Mouse (Mus musculus) brown adipose tissue, adult 24 weeks (tissue): Measurements from ENCODE around the gene Jup. TPM values are rescaled to one million over a fixed set of nuclear protein-coding genes. Genes with fewer than 3 reads are reported as not detected.

Experiments
- H3K27ac ChIP-seq: fragments of 200-500 bp; replicated peaks from 2 replicates; pipeline ENCODE4 v1.5.1; 2012; ENCODE audit warnings: low read depth, mild to moderate bottlenecking, low read length
- H3K4me1 ChIP-seq: fragments of 200-500 bp; 2 replicates; pipeline ENCODE4 v1.6.1; 2012; ENCODE audit warnings: low read length, mixed read lengths; ENCODE audit not compliant: control insufficient read depth, insufficient read depth, insufficient read length
- H3K4me3 ChIP-seq: fragments of 200-500 bp; 2 replicates; pipeline ENCODE4 v1.5.1; 2012; ENCODE audit warnings: low read depth, mild to moderate bottlenecking, low read length, moderate library complexity; ENCODE audit not compliant: insufficient read depth
- polyA plus RNA-seq: library from polyadenylated mRNA; stranded (reverse); fragments of >200 nt; gene quantifications from 2 replicates; pipeline ENCODE4 v1.2.4, GENCODE M21; 2012; ENCODE audit not compliant: missing spikeins, insufficient read depth, insufficient read length

Jup gene
- polyA plus RNA-seq, 1 experiment = 24.9 TPM

- H3K4me3 ChIP-seq = no peak overlapping the region
- H3K4me1 ChIP-seq = peaks cover 17% of the 10 kb centered on the region
- peak overlapping the region; percentile 62 for H3K27ac ChIP-seq
Observed at GRCm38 (mm10) chr11:100399727-100400538, 2.4 kb upstream of the Jup start.

DNA sequence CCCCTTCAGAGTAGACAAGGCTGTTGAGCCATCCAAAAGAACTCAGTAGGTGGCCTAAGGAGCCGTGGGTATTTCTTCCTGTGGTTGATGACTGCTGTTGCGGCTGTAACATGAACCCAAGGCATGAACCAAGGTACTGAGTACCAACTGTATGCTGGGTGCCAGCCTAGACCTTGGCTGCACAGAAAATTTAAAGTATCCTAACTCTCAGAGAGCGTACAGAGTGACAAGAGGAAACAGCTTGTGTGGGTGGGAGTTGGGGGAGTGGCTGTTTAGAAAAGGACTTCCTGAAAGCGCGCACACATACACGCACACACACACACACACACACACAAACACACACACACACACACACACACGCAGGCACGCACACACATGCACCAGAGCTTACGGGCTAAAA is 1.8 kb upstream of the Jup start:
- Histone ChIP-seq H3K27ac (peak overlapping the region; percentile 62), H3K4me1 (peaks cover 21% of the 10 kb centered on the region), H3K4me3 (no peak overlapping the region)

DNA sequence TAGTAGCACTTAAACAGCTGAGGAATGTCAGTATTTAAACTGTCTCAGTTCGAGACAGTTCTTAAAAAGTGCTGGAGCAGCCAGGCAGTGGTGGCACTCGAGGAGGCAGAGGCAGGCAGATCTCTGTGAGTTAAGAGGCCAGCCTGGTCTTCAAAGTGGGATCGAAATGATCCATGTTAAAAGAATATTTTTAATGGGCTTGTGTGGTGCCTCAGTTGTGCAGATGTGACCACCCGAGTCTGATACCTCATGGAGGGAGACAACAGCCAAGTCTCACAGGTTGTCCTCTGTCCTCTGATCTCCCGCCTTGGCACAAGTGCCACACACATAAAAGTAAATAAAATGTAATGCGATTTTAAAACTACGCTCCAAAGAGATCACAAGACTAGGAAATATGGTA is 954 bp upstream of the Jup start:
- Histone ChIP-seq H3K4me1 (peaks cover 25% of the 10 kb centered on the region), H3K27ac (no peak overlapping the region), H3K4me3 (no peak overlapping the region)

DNA sequence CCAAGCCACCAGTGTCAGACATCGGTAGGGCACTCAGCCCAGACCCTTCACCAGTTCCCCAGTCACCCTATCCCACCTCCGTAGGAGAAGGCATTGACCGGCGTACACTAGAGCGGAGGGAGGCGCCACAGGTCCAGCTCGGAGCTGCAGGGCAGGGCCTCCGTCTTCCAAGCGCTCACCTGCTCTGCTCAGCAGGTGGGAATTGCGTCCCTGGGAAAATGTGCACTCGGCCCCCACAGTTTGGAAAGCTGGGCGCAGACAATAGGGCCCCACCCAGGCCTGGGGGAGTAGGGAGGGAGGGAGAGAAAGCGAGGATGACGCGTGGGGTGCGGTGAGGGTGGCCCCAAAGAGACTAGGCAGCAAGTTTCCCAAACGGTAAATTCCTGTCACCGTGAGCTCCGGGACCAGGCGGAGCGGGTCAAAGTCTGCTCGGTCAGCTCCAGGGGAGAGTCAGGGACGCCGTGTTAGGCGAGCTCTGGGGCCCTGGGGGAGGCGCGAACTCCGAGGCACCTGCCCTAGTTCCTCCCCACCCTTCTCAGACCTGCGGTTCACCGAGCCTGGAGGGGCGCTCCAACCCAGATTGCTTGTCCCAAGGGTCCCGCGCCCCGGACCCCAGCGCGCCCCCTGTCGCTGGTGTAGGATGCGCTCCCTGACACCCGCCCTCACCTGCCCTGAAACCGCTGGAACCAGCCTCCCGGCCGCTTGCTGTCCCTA is 520 bp downstream of the Jup start:
- H3K27ac ChIP-seq = peak overlapping the region; percentile 95
- H3K4me3 ChIP-seq = peak overlapping the region; percentile 86
- H3K4me1 ChIP-seq = peaks cover 32% of the 10 kb centered on the region

DNA sequence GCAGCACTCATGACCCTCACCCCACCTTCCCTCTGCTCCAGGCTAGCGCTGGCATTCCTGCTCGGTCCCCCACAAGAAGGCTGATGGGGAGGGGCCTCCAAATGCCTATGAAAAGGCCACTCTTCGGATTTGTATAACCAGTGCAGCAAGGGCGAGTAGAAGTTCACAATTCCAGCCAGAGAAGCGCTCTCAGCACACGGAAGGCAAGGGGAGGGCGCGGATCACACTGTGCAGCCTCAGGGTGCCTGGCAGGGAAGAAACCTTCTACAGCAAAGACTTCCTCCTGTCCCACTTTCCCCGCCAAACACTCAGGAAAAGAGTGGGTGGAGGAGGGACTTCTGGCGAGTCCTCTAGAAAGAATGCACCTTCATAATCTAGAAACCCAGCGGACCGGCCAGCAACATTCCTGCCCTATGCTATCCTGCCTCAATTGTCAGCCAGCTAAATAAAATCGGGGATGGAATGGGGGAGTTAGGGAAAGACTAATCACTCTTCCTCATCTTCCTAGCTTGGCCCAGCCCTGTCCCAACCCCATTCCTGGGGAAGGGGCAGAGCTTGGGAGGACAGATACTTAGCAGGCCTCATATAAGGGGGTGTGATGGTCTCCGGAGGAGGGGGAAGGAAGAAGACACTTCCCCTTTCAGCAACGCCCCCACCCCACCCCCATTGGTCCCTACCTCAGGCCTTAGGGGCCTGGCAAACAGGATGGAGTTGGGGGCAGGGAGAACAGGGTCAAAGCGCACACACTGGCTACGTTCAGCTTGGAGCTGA is 1.5 kb downstream of the Jup start:
- H3K4me3 ChIP-seq = peak overlapping the region; percentile 86
- peaks cover 35% of the 10 kb centered on the region for H3K4me1 ChIP-seq
- H3K27ac ChIP-seq = peak overlapping the region; percentile 95

- Histone ChIP-seq H3K4me1 (peaks cover 34% of the 10 kb centered on the region), H3K4me3 (peak overlapping the region; percentile 86), H3K27ac (peak overlapping the region; percentile 95)
Observed at GRCm38 (mm10) chr11:100395200-100395599, 2.4 kb downstream of the Jup start.

DNA sequence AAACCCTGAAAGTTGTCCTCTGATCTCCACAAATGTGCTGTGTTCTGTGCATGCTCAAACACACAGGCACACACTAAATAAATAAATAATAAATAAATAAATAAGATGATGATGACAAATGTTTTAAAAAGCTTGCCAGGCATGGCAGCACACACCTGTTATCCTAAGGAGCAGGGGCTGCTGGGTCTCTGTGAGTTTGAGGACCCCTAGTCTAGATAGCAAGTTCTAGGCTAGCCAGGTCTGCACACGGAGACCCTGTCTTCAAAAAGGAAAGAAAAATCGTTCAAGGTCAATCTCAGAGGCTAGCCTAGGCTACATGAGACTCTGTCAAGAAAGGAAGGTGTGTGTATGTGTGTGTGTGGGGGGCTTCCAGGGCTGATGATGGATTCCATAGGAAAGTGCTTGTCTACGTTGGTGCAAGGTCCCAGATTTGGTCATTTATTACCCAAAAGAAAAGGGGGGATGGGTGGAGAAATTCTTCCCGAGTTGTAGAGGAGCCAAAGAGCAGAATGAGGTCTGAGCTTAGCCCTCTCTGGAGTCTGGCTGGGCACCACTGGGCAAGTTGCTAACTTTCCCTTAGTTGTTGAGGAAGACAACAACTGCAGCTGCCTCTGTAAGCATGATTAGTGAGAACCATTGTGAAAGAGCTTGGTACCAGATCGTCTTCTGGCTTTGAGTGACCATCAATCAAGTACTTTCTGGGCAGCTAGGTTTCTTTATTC is 3.0 kb downstream of the Jup start:
- Histone ChIP-seq H3K4me1 (peaks cover 28% of the 10 kb centered on the region), H3K4me3 (peak overlapping the region; percentile 86), H3K27ac (peak overlapping the region; percentile 84)

- H3K27ac ChIP-seq = peak overlapping the region; percentile 83
- peaks cover 25% of the 10 kb centered on the region for H3K4me1 ChIP-seq
- H3K4me3 ChIP-seq = peak overlapping the region; percentile 30
Observed at GRCm38 (mm10) chr11:100393733-100394132, 3.8 kb downstream of the Jup start.

DNA sequence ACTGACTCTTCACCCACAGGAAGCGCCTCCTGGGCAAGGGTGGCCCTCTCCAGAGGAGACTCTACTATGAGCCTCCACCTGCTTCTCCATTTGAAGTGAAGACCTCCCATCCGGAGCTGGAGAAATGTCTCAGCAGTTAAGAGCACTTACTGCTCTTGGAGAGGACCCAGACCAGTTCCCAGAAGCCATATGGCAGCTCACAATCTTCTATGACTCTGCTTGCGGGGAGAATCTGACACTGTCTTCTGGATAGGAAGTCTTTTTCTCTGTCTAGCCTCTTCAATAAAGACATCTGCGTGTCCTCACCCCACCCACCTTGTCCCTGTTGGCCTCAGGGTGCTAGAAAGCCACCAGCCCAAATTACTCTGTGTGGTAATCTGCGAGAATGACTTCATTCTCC is 4.6 kb downstream of the Jup start:
- Histone ChIP-seq H3K4me1 (peaks cover 25% of the 10 kb centered on the region), H3K4me3 (peak overlapping the region; percentile 41), H3K27ac (peak overlapping the region; percentile 83)

- Histone ChIP-seq H3K27ac (peak overlapping the region; percentile 55; the same call in 1 of the 2 replicates), H3K4me3 (peak overlapping the region; percentile 18; the same call in 1 of the 2 replicates), H3K4me1 (peaks cover 30% of the 10 kb centered on the region)
Observed at GRCm38 (mm10) chr11:100391884-100392345, 5.6 kb downstream of the Jup start.

DNA sequence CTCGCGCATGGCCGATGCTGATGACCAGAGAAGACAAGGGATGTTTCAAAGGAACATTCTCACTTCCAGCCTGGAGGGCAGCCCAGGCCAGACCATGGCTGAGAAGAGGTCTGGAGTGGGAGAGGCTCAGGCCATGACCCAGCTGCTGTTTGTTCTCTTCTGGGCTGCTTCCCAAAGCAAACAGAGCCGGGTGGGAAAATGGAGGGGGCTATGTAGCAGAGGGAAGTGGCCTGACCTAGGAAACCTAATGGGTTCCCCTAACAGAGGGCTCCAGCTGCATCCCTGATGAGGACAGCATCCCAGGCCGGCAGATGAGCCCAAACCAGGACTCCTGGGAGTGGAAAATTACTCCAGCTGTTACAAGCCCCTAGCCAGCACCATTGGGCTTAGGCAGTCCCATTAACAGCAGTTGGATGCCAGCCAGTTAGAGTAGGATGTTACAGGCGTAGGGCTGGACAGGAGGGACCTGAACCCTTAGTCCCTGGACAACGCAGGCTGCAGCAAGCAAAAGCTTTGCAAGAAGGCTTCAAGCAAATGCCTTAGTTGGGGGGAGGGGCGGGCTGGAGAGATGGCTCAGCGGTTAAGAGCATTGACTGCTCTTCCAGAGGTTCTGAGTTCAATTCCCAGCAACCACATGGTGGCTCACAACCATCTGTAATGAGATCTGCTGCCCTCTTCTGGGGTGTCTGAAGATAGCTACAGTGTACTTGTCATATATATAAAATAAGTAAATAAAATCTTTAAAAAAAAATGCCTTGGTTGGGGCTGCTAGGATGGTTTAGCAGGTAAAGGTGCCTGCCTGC is 6.3 kb downstream of the Jup start:
- Histone ChIP-seq H3K4me3 (no peak overlapping the region), H3K27ac (peak overlapping the region; percentile 95), H3K4me1 (peaks cover 36% of the 10 kb centered on the region)

- Histone ChIP-seq H3K27ac (peak overlapping the region; percentile 95), H3K4me3 (no peak overlapping the region; the same call in 1 of the 2 replicates), H3K4me1 (peaks cover 35% of the 10 kb centered on the region)
Observed at GRCm38 (mm10) chr11:100389931-100390445, 7.6 kb downstream of the Jup start.

DNA sequence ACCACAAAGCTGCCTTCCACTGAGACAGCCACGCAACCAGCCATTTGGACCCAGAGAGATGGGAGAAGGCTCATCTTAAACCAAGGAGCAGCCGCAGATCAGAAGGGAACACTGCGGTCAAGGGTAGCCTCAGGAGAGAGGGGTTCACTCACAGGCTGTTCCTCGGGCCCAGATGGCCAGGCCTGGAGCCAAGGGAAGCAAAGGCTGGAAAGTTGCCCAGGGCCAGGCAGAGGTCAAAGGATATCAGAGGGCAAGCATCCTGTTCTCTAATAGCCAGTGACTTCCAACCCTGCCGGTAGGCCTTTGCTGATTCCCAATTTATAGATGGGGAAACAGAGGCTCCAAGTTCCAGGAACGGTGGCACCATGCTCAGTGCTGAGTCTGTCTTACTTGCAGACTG is 9.0 kb downstream of the Jup start:
- Histone ChIP-seq H3K27ac (peak overlapping the region; percentile 95), H3K4me3 (peak overlapping the region; percentile 39), H3K4me1 (peaks cover 28% of the 10 kb centered on the region)
